Mouse (Mus musculus) testis, adult 2 months (tissue): ENCODE data around the gene Ripor3. TPM values are rescaled to one million over a fixed set of nuclear protein-coding genes. Genes with fewer than 3 reads are reported as not detected.

Experiments
- H3K27ac ChIP-seq: fragments of 200-500 bp; 2 replicates; pipeline ENCODE4 v1.5.1; 2012; ENCODE audit warnings: low read depth, low read length; ENCODE audit not compliant: control insufficient read depth, insufficient read depth
- H3K27me3 ChIP-seq: fragments of 200-500 bp; 2 replicates; pipeline ENCODE4 v1.6.1; 2012; ENCODE audit warnings: mild to moderate bottlenecking, low read length, moderate library complexity; ENCODE audit not compliant: control insufficient read depth, insufficient read depth
- H3K36me3 ChIP-seq: fragments of 200-500 bp; 2 replicates; pipeline ENCODE4 v1.6.1; 2012; ENCODE audit warnings: mild to moderate bottlenecking, low read length; ENCODE audit not compliant: control insufficient read depth, insufficient read depth
- H3K4me1 ChIP-seq: fragments of 200-500 bp; 2 replicates; pipeline ENCODE4 v1.6.1; 2012; ENCODE audit warnings: low read length; ENCODE audit not compliant: control insufficient read depth, insufficient read depth
- H3K4me3 ChIP-seq: fragments of 200-500 bp; 2 replicates; pipeline ENCODE4 v1.5.1; 2012; ENCODE audit warnings: low read depth, mild to moderate bottlenecking, low read length, moderate library complexity, mixed read lengths; ENCODE audit not compliant: control insufficient read depth
- CTCF ChIP-seq: fragments of 200-500 bp; IDR thresholded peaks from 2 replicates; pipeline ENCODE4 v1.5.1; 2012; ENCODE audit warnings: low read depth, mild to moderate bottlenecking, inconsistent platforms, low read length, moderate library complexity; ENCODE audit not compliant: control insufficient read depth, insufficient read depth, insufficient replicate concordance
- POLR2A ChIP-seq: fragments of 200-500 bp; IDR thresholded peaks from 2 replicates; pipeline ENCODE4 v1.6.1; 2012; ENCODE audit warnings: low read depth, mild to moderate bottlenecking, inconsistent platforms, low read length, moderate library complexity; ENCODE audit not compliant: control insufficient read depth
- polyA plus RNA-seq: library from polyadenylated mRNA; depleted of rRNA; stranded (reverse); fragments of >200 nt; gene quantifications from 2 replicates; pipeline ENCODE4 v1.2.3, GENCODE M21; 2012

The Ripor3 gene
- polyA plus RNA-seq, 1 experiment = 0.90 TPM

DNA sequence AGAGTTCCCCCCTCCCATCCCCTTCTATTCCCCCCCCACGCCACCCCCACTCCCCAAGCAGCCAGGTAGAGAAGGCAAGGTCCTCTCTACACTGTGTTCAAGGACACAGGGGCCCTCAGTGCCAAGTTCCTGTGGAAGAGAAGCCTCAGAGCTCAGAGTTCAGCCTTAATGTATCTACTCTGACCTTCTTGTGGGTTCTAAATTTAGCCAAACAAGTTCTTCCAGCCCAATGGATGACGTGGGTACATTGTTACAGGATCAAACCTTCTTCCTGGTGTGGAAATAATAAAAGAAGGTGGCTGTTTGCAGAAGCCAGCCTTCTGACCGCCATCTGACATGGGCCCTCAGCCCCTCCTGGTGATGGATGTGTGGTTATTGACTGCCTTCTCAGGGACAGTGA is 16.0 kb upstream of the Ripor3 start:
- TF ChIP-seq POLR2A (no peak), CTCF (no peak)
- Histone ChIP-seq H3K4me3 (no peak overlapping the region), H3K27ac (no peak overlapping the region), H3K27me3 (no peaks in the 10 kb centered on the region), H3K4me1 (no peaks in the 10 kb centered on the region; the same call in 1 of the 2 replicates), H3K36me3 (no peaks in the 10 kb centered on the region)

DNA sequence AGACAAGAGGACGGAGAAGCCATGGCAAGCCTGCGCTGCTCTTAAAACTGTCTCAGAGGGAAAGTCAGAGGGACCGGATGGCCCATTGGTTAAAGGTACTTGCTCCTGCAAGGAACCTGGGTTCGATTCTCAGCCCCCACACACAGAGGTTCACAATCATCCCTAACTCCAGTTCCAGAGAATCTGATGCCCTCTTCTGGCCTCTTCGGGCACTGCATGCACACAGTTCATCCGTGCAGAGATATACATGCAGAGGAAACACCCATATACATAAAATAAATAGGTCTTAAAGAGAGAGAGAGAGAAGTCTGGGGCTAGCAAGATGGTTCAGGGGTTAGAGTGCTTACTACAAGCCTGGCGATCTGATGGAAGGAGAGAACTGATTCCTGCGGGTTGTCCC is 15.5 kb upstream of the Ripor3 start:
- TF ChIP-seq POLR2A (no peak), CTCF (no peak)
- Histone ChIP-seq H3K27me3 (no peaks in the 10 kb centered on the region), H3K4me1 (no peaks in the 10 kb centered on the region; the same call in 1 of the 2 replicates), H3K36me3 (no peaks in the 10 kb centered on the region), H3K4me3 (no peak overlapping the region), H3K27ac (no peak overlapping the region)

- H3K27ac ChIP-seq = no peak overlapping the region; the same call in 1 of the 2 replicates
- H3K36me3 ChIP-seq = no peaks in the 10 kb centered on the region
- no peaks in the 10 kb centered on the region for H3K27me3 ChIP-seq
- no peaks in the 10 kb centered on the region; the same call in 1 of the 2 replicates for H3K4me1 ChIP-seq
- H3K4me3 ChIP-seq = no peak overlapping the region
- no peak for TF ChIP-seq CTCF
Measured at GRCm38 (mm10) chr2:168025174-168025573, 14.8 kb upstream of the Ripor3 start.

DNA sequence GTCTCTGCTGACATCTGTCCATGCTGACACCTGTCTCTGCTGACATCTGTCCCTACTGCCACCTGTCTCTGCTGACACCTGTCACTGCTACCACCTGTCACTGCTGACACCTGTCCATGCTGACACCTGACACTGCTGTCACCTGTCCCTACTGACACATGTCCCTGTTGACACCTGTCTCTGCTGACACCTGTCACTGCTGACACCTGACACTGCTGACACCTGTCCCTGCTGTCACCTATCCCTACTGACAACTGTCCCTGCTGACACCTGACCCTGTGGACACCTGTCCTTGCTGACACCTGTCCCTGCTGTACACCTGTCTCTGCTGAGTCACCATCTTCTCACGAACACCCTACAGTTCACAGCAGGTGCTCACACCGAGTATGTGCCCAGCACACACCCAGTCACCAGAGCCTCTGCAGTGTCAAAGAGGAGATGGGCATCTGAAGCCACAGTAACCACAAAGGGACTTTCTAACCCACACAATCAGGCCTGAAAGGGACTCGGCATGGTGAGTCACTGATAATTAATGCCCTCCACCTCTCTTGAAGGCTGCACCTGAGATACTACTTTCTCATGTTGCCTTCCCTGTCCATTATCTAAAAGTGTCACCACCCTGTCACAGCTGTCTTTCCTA is 13.5 kb upstream of the Ripor3 start:
- no peaks in the 10 kb centered on the region; the same call in 1 of the 2 replicates for H3K4me1 ChIP-seq
- no peaks in the 10 kb centered on the region for H3K36me3 ChIP-seq
- no peak overlapping the region for H3K4me3 ChIP-seq
- no peak overlapping the region for H3K27ac ChIP-seq
- no peak for TF ChIP-seq POLR2A
- no peak for TF ChIP-seq CTCF
- H3K27me3 ChIP-seq = no peaks in the 10 kb centered on the region

DNA sequence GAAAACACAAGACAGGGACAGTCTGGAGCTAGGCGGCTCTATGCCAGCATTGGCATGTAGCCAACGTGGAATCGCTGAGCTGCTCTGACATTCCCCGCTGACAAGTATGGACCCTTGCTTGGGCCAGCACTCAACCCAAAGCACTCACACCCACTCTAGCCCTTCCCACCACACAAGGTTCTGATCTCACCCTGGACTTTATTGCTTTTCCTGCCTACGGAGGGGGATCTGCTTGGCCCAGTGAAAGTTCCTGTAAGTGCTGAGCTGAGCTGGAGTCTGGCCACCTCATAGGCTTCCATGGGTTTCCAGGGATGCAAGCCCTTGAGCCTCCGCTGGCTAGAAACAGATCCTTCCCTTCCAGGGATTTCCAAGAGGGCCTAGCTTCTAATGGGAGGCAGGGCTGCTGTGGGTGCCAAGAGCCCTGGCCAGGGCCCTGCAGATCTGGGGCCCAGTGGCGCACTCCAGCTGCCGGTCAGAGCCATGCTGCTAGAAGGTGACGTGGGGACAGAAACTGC is 8.8 kb upstream of the Ripor3 start:
- no peak overlapping the region for H3K4me3 ChIP-seq
- H3K4me1 ChIP-seq = no peaks in the 10 kb centered on the region
- TF ChIP-seq CTCF (no peak), POLR2A (no peak)
- H3K36me3 ChIP-seq = no peaks in the 10 kb centered on the region
- H3K27me3 ChIP-seq = no peaks in the 10 kb centered on the region
- no peak overlapping the region for H3K27ac ChIP-seq

DNA sequence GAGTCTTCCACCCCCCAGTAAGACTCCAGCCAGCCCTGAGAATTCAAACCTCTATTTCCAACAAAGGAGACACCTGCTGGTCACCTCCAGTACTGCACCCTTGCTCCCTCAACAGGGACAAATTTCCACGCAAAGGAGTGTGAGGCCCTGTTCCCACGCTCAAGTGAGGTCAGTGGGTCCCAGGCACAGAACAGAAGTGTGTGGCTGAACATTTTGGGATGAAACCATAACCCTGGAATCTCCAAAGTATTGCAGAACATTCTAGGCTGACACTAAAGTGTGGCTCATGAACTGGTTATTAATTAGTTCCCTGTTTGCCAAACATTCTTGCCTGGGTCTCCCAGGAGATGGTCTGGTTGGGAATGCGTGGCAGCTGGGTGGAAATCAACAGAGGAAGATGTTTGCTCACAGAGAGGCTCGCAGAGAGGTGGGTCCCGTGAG is 6.6 kb upstream of the Ripor3 start:
- no peak overlapping the region for H3K27ac ChIP-seq

DNA sequence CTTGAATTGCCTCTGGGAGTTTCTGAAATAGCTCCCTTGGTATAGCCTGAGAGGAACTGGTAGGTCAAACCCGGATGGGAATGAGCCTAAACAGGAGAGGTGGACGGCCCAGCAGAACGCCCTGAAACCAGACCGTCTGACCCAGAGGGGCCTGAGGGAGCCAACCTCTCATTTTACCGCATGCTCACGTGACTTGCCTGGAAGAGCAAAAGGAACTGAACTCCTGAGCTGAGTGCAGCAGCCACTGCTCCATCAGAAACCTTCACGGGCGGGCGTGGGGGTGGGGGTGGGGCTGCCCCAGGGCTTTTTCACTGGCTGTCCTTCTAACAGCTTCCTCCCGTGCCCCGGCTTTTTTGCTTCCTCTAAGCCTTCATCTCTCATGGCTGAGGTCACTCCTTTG is 475 bp upstream of the Ripor3 start:
- Histone ChIP-seq H3K27ac (no peak overlapping the region), H3K36me3 (no peaks in the 10 kb centered on the region), H3K4me1 (no peaks in the 10 kb centered on the region), H3K4me3 (no peak overlapping the region), H3K27me3 (no peaks in the 10 kb centered on the region)
- TF ChIP-seq CTCF (no peak), POLR2A (no peak)

More for the DNA sequence above, 6.6 kb upstream of the Ripor3 start:
- Histone ChIP-seq H3K4me3 (no peak overlapping the region), H3K4me1 (no peaks in the 10 kb centered on the region), H3K27me3 (no peaks in the 10 kb centered on the region), H3K36me3 (no peaks in the 10 kb centered on the region)
- TF ChIP-seq POLR2A (no peak), CTCF (peak; percentile 88; the same call in 1 of the 2 replicates)
